Mouse (Mus musculus): ENCODE results near the gene Tmem40. TPM values are rescaled to one million over a fixed set of nuclear protein-coding genes. Genes with fewer than 3 reads are reported as not detected.

Gene Tmem40
- polyA plus RNA-seq, 1 experiment from 2014 or later = 1.6 TPM

DNA sequence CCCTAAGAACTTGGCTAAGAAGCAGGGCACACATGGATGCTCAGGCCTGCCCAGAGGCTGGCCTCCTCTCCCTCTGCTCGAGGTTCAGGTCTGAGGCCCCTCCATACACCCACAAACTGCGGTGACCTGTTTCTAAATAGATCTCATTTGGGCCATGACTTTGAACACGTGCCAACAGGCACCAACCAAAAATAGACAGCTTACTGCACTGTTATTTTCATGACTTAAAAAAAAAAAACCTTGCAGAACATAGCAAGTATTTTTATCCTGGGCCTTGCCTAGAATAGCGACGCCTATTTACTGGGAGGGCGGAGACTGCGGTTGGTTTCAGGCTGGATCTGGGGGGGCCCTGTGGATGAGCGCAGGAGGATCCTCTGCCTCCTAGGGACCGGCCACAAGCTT, 67.8 kb downstream of the Tmem40 start:
- no peak for ATAC-seq (ENCODE audit: low FRiP score)
- 59% methylated on average over 9 of the region's 9 CpGs for WGBS
- H3K9me3 ChIP-seq = no peaks in the 10 kb centered on the region
- no peaks in the 10 kb centered on the region for H3K36me3 ChIP-seq
- no peaks in the 10 kb centered on the region for H3K4me1 ChIP-seq (replicated peaks)
- no peak overlapping the region for H3K4me3 ChIP-seq
- no peak overlapping the region for H3K27ac ChIP-seq
- no peaks in the 10 kb centered on the region for H3K27me3 ChIP-seq
- no peak overlapping the region for H3K4me2 ChIP-seq
- no peak overlapping the region for H3K9ac ChIP-seq

DNA sequence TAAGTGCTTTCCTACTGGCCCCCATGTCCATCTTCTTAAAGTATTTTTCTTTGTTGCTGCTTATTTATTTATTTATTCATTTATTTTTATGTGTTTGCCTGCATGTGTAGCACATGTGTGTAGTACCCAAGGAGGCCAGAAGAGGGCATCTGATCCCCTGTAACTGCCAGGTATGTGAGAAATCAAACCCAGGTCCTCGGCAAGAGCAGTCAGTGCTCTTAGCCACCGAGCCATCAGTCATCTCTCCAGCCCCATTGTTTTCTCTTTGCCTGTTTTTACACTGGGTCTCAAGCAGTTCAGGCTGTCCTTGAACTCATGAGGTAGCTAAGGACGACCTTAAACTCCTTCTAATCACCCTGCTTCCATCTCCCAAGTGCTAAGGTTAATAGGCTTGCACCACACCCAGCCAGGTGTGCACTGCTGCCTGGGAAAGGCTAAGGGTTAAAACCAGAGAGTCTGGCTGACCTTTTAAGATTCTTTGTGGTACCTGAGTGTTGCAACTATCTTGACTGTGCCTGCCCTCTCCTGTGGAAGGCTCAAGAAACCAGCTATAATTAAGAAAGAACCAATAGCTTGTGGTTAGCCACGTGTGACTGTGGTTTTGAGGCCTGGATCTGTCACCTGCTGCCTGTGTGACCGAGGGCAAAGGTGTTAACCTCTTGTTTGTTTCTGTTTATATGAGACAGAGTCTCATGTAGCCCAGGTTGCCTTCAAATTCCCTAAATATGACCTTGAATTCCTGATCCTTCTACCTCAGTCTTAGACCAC, 69.1 kb downstream of the Tmem40 start:
- Histone ChIP-seq H3K9me3 (no peaks in the 10 kb centered on the region), H3K36me3 (no peaks in the 10 kb centered on the region), H3K4me3 (no peak overlapping the region), H3K4me1 (replicated peaks) (no peaks in the 10 kb centered on the region), H3K4me2 (no peak overlapping the region), H3K27me3 (no peaks in the 10 kb centered on the region), H3K27ac (no peak overlapping the region), H3K9ac (no peak overlapping the region)
- no peak for ATAC-seq (ENCODE audit: low FRiP score)
- 70% methylated on average over 5 of the region's 5 CpGs for WGBS

- H3K4me1 ChIP-seq (replicated peaks) = no peaks in the 10 kb centered on the region
- ATAC-seq (ENCODE audit: low FRiP score) = no peak
- H3K9me3 ChIP-seq = no peaks in the 10 kb centered on the region
- 67% methylated on average over 9 of the region's 9 CpGs for WGBS
- no peaks in the 10 kb centered on the region for H3K27me3 ChIP-seq
- H3K36me3 ChIP-seq = no peaks in the 10 kb centered on the region
- H3K4me3 ChIP-seq = no peak overlapping the region
- no peak overlapping the region for H3K4me2 ChIP-seq
- H3K27ac ChIP-seq = no peak overlapping the region
- H3K9ac ChIP-seq = no peak overlapping the region
Observed at GRCm38 (mm10) chr6:115692163-115692950, 69.9 kb downstream of the Tmem40 start.

DNA sequence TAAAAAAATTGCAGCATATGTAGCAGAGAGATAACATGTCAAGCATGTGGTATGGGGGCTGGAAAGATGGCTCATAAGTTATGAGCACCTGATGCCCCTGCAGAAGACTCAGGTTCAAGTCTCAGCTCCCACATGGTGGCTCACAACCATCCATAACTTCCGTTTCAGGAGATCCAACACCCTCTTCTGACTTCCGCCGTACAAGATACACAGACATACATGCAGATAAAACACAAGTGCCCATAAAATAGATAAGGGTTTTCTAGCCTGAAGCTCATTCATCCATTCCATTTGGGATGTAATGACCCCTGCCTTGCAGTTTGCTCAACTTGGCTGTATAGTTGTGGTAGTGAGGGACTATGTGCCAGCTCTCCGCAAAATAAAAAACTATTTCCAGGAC, 72.1 kb downstream of the Tmem40 start:
- Histone ChIP-seq H3K27ac (no peak overlapping the region), H3K4me1 (replicated peaks) (no peaks in the 10 kb centered on the region), H3K9ac (no peak overlapping the region), H3K36me3 (no peaks in the 10 kb centered on the region), H3K9me3 (no peaks in the 10 kb centered on the region), H3K4me2 (no peak overlapping the region), H3K27me3 (no peaks in the 10 kb centered on the region), H3K4me3 (no peak overlapping the region)
- ATAC-seq (ENCODE audit: low FRiP score) = no peak
- 95% methylated on average over 4 of the region's 4 CpGs for WGBS

- Histone ChIP-seq H3K4me3 (no peak overlapping the region), H3K4me2 (no peak overlapping the region)
Observed at GRCm38 (mm10) chr6:115688589-115688988, 73.6 kb downstream of the Tmem40 start.

GRCm38 (mm10) chr6:115687753-115688152, 74.5 kb downstream of the Tmem40 start:
- Histone ChIP-seq H3K36me3 (no peaks in the 10 kb centered on the region), H3K4me2 (no peak overlapping the region), H3K4me3 (no peak overlapping the region), H3K4me1 (replicated peaks) (no peaks in the 10 kb centered on the region), H3K9me3 (no peaks in the 10 kb centered on the region), H3K27me3 (no peaks in the 10 kb centered on the region), H3K27ac (no peak overlapping the region), H3K9ac (no peak overlapping the region)
- no peak for ATAC-seq (ENCODE audit: low FRiP score)
- WGBS = 76% methylated on average over 3 of the region's 3 CpGs

More at GRCm38 (mm10) chr6:115688589-115688988, 73.6 kb downstream of the Tmem40 start:
- no peaks in the 10 kb centered on the region for H3K27me3 ChIP-seq
- no peaks in the 10 kb centered on the region for H3K36me3 ChIP-seq
- no peak for ATAC-seq (ENCODE audit: low FRiP score)
- no peak overlapping the region for H3K9ac ChIP-seq
- no peaks in the 10 kb centered on the region for H3K4me1 ChIP-seq (replicated peaks)
- WGBS = 92% methylated on average over 4 of the region's 4 CpGs
- no peak overlapping the region for H3K27ac ChIP-seq
- no peaks in the 10 kb centered on the region for H3K9me3 ChIP-seq

DNA sequence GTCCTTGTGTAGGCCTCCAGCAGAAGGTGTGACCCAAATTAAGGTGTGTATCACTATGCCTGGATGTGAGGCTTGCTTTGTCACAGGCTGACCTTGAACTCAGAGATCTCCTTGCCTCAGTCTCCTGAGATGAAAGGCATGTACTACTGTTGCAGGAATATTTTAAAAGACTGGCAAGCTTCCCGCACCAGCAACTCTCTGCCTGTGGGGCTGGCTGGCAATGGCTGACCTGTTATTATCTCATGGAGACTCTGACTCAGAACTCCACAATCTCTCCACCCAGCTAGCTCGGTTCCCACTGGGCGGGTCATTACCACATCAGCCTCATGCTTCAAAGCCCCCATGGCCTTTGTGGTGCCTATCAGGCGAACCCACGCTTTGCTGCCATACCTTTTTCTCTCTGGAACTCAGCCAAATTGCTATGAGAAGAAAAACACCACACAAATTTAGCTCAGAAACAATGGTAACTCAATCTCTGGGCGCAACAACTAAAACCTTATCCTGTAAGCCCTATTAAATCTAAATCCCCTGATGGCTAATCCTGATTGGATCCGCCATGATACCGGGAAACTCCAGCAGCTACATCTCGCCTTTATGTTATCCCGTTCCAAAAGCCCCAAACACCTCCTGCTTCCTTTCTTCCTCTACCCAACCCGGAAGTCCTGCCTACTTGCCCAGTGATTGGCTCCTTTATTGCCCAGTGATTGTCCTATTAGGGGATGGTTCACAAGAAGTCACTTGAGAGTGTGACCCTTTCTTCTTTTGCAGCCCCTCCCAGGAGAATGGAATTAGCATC, 77.2 kb downstream of the Tmem40 start:
- Histone ChIP-seq H3K36me3 (no peaks in the 10 kb centered on the region), H3K27ac (no peak overlapping the region), H3K4me2 (no peak overlapping the region), H3K9ac (no peak overlapping the region), H3K9me3 (no peaks in the 10 kb centered on the region), H3K27me3 (no peaks in the 10 kb centered on the region), H3K4me1 (replicated peaks) (no peaks in the 10 kb centered on the region), H3K4me3 (no peak overlapping the region)
- WGBS = 57% methylated on average over 11 of the region's 11 CpGs
- ATAC-seq (ENCODE audit: low FRiP score) = no peak

DNA sequence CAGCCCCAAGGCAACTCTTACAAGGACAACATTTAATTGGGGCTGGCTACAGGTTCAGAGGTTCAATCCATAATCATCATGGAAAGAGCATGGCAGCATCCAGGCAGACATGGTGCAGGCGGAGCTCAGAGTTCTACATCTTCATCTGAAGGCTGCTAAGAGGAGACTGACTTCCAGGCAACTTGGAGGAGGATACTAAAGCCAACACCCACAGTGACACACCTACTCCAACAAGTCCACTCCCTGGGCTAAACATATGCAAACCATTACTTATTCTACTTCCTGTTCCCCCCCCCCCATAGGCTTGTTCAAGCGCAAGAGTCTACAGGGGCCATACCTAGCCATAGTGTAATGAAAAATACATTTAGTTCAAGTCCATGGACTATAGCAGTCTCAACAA, 77.9 kb downstream of the Tmem40 start:
- no peaks in the 10 kb centered on the region for H3K9me3 ChIP-seq
- H3K27ac ChIP-seq = no peak overlapping the region
- no peaks in the 10 kb centered on the region for H3K27me3 ChIP-seq
- no peaks in the 10 kb centered on the region for H3K4me1 ChIP-seq (replicated peaks)
- H3K4me2 ChIP-seq = no peak overlapping the region
- no peak for ATAC-seq (ENCODE audit: low FRiP score)
- H3K36me3 ChIP-seq = no peaks in the 10 kb centered on the region
- no peak overlapping the region for H3K4me3 ChIP-seq
- 98% methylated on average over 2 of the region's 2 CpGs for WGBS
- H3K9ac ChIP-seq = no peak overlapping the region

- WGBS = 88% methylated on average over 4 of the region's 4 CpGs
- ATAC-seq (ENCODE audit: low FRiP score) = no peak
- H3K9ac ChIP-seq = no peak overlapping the region
- no peak overlapping the region for H3K27ac ChIP-seq
- H3K36me3 ChIP-seq = no peaks in the 10 kb centered on the region
- no peak overlapping the region for H3K4me2 ChIP-seq
- 0 out of 2 replicates have a peak, but pooled peaks cover 5% of the 10 kb centered on the region for H3K4me1 ChIP-seq (replicated peaks)
- H3K27me3 ChIP-seq = no peaks in the 10 kb centered on the region
- no peaks in the 10 kb centered on the region for H3K9me3 ChIP-seq
- no peak overlapping the region for H3K4me3 ChIP-seq
Observed at GRCm38 (mm10) chr6:115681066-115681465, 81.1 kb downstream of the Tmem40 start.

Small RNAs within 50 kb of the gene (microRNA-seq; reads per million reads assigned to microRNA genes)
- not detected for gene Mir7660

Other genes starting within 250 kb of the Tmem40 start
- 30.1 and 33.4 TPM in 2 replicates for gene Tsen2, start 217.7 kb downstream of the Tmem40 start, polyA plus RNA-seq (2015; fragmentation: Nextera tagmentation; extraction: Ambion mirVana)
- gene Mkrn2os, start 169.8 kb downstream of the Tmem40 start, polyA plus RNA-seq (2015; fragmentation: Nextera tagmentation; extraction: Ambion mirVana) = 0.26 and 0.63 TPM in 2 replicates
- 30.2 and 36.7 TPM in 2 replicates for gene Mkrn2, start 160.5 kb downstream of the Tmem40 start, polyA plus RNA-seq (2015; fragmentation: Nextera tagmentation; extraction: Ambion mirVana)
- 147 and 149 TPM in 2 replicates for gene Raf1, start 85.8 kb downstream of the Tmem40 start, polyA plus RNA-seq (2015; fragmentation: Nextera tagmentation; extraction: Ambion mirVana)
- gene Cand2, start 12.1 kb upstream of the Tmem40 start, polyA plus RNA-seq (2015; fragmentation: Nextera tagmentation; extraction: Ambion mirVana) = 14.8 and 15.0 TPM in 2 replicates
- 1,291 and 1,358 TPM in 2 replicates for gene Rpl32, start 46.3 kb upstream of the Tmem40 start, polyA plus RNA-seq (2015; fragmentation: Nextera tagmentation; extraction: Ambion mirVana)
- gene Efcab12, start 76.0 kb upstream of the Tmem40 start, polyA plus RNA-seq (2015; fragmentation: Nextera tagmentation; extraction: Ambion mirVana) = 3.0 and 3.4 TPM in 2 replicates
- 10.7 and 13.3 TPM in 2 replicates for gene Mbd4, start 91.0 kb upstream of the Tmem40 start, polyA plus RNA-seq (2015; fragmentation: Nextera tagmentation; extraction: Ambion mirVana)
- 25.3 and 27.7 TPM in 2 replicates for gene Ift122, start 91.1 kb upstream of the Tmem40 start, polyA plus RNA-seq (2015; fragmentation: Nextera tagmentation; extraction: Ambion mirVana)
- 0.21 and 0.58 TPM in 2 replicates for gene Rho, start 169.3 kb upstream of the Tmem40 start, polyA plus RNA-seq (2015; fragmentation: Nextera tagmentation; extraction: Ambion mirVana)
- gene H1foo, start 182.5 kb upstream of the Tmem40 start, polyA plus RNA-seq (2015; fragmentation: Nextera tagmentation; extraction: Ambion mirVana) = not detected in 2 replicates
- gene Plxnd1, start 232.6 kb upstream of the Tmem40 start, polyA plus RNA-seq (2015; fragmentation: Nextera tagmentation; extraction: Ambion mirVana) = 9.1 and 11.3 TPM in 2 replicates